Mouse (Mus musculus) gastrocnemius, postnatal 14 days (tissue): Measurements from ENCODE around the gene Myo3b. TPM values are rescaled to one million over a fixed set of nuclear protein-coding genes. Genes with fewer than 3 reads are reported as not detected.
A peak's percentile ranks its signal among the peaks of the same experiment; 100 is the strongest.

ENCODE experiments used
- DNase-seq: peaks from one replicate; pipeline ENCODE4 v3.0.0; 2021; ENCODE audit warnings: mixed read lengths
- intact Hi-C: fragments of 180-260 bp; cut with DNase I; formaldehyde crosslinking; loops from one replicate; pipeline ENCODE4 v1.15.1; 2025; ENCODE audit warnings: low total_unique reads
- total RNA-seq, 2 experiments: library from RNA; stranded (reverse); gene quantifications; 2 replicates each; pipeline ENCODE4 v1.2.3; 2021

Gene Myo3b
- total RNA-seq, 2 experiments from 2014 or later: not detected

DNA sequence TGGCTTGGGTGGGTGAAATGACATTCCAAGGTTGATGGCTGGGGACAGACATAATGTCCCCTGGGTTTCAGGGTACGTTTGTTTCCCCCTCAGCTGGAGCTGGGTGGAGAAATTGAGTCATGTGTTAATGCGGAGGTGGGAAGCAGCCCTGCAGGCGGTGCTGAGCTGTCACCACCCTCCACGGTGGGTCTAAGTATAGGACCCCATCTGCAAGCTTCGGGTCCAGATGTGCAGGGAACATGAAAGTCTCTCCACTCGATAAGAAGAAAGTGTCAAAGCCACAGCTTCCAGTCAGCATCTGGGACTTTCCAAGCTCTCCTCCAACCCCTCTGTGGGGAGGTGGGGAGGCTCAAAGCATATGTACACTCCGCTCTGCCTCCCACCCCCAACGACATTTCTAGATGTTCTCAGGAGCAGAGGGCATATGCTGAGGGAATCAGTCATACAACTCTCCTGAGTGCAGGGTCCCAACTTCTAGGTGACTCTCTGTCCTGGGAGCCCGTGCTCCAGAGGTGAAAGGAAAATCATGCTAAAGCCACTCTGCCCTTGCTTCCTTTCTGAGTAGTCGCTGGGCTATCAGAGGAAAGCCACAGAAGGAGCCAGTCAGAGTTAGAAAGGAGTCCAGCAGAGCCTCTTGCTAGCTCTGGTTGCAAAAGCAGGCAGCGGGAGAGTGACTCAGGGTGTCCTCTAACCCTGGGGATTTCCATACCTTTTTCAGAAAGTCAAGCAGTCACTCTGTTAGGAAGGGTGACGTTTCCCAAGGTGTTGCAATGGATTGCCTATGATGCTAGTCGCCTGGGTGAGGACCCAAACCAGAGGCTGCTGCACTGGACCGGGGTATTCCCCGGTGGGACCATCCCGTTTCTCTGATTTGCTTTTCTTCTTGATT lies 79.7 kb downstream of the Myo3b start:
- intact Hi-C loops: no loop called here

DNA sequence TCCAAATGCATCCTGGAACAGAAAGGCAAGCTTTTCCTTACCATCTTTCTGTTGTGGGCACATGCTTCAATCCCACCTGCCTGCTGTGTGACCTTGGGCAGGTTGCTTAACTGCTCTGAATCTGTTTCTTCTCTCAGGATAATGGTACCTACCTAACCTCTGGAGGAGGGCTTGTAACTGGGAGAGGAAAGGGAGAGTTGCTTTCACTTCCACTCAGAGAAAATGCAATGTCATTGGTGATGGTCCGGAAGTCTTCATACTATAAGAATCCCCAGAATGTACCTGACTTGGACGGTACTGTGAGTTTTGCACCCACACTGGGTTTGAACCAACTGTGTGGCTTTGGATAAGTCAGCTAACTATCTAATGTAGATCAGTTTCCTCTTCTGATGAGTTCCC lies 80.3 kb downstream of the Myo3b start:
- DNase-seq: no peak
- intact Hi-C loops: no loop called here

More for the DNA sequence above, 79.7 kb downstream of the Myo3b start:
- DNase-seq: no peak

DNA sequence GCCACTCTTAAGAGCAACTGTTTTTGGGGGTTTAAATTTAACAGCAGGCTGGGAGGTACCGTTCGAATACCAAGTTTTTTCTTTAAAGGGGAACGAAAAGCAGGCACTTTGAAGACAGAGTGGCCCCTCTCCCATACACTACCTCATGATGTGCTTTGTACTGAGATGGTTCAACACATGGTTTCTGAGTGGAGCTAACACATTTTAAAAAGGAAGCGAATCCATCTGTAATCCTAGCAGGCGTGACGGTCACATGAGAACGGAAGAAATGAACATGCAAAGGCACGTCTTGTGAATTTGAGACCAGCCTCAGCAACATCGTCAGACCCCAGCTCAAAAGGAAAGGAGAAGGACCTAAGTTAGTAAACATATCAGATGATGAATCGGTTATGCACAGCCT lies 87.4 kb downstream of the Myo3b start:
- intact Hi-C loops: loop anchor here (5.0 to 10.0 kb wide), 2 partner anchors 98 to 436 kb away; no protein-coding TSS in a partner anchor
- DNase-seq: no peak

DNA sequence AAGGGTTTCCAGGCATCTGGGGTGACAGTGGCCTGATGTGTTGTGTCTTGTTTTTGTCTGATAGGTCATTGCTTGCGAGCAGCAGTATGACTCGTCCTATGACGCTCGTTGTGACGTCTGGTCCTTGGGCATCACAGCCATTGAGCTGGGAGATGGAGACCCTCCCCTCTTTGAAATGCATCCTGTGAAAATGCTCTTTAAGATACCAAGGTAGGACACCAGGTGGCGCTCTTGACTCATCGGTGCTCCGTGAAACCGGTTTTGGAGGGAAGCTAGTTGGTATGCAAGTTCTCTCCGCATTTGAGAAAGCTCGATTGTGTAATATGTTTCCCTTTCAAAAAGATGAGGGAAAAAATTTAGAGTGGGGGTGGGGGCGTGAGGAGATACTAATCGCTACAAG lies 87.9 kb downstream of the Myo3b start:
- intact Hi-C loops: loop anchor here (5.0 to 10.0 kb wide), 2 partner anchors 98 to 436 kb away; no protein-coding TSS in a partner anchor
- peak; percentile 45 for DNase-seq

DNA sequence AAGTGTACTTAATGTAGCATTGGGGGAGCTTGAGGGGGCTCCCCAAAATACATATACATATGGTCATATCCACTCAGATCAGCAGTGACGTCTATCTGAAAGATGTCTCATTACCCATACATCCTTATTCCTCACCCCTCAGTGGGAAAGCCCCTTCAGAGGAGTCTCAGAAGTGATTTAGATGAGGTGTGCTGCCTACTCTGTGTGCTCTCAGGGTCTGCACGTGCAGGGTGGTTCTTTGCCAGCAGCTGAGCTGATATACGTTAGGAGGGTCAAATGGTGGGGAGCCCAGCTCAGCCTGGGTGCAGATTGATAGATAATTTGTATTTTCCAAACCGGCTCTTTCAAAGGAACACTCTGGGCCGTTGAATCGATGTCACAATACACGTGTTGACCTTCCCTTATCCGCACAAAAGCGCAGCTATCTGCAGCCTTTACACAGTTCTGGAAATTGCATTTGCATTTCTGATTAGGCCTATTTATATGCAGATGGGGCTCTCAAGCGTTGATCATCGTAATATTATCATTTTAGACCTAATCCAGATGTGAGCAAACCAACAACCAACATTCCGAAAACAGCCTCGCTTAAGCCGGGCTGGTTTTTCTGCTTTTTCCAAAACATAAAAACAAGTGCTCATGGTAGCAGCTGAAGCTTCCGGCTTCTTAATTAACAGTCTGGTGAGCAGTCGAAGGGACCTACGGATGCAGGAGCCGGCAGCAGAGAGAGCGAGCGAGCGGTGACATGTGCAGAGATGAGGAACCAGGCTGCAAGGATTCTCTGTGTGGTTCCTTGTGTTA lies 88.6 kb downstream of the Myo3b start:
- intact Hi-C loops: loop anchor here (5.0 to 10.0 kb wide), 2 partner anchors 97 to 435 kb away; no protein-coding TSS in a partner anchor
- DNase-seq: no peak

DNA sequence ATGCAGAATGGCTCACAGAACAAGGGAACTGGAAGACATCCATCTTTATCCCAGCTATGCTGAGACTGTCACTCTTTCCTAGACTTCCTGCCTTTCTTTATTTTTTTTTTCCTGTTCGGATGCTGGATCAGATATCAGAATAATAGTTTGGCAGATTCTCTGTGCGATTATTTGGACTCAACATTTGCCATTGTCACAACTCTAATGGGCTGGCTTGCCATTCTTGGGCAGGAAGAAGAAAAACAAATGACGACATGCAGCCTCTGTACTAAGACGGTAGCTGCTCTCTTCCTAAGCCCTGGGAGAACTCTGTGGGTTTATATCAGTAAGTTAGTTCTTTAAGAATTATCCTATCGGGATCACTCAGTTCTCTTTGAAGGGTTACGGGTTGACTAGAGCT lies 89.7 kb downstream of the Myo3b start:
- no peak for DNase-seq
- intact Hi-C loops: loop anchor here (5.0 to 10.0 kb wide), 2 partner anchors 96 to 434 kb away; no protein-coding TSS in a partner anchor

DNA sequence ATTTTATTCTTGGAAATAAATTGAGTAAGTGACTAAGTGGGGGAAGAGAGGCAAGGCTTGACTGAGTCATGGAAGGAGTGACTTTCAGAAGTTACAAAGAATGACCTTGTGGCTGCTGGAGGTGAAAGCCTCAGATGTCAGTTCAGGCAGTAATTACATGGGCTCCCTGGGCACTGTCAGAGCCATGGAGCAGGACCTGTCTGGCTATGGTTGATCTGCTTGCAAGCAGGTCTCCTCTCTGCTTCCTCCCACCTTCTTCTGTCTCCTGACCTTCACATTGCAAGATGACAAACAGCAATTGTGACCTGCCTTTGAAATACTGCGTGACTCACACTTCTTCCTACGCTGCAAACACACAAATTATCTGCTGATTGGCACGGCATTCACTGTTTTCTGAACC lies 90.6 kb downstream of the Myo3b start:
- intact Hi-C loops: loop anchor here (5.0 to 10.0 kb wide), 2 partner anchors 95 to 433 kb away; no protein-coding TSS in a partner anchor

DNA sequence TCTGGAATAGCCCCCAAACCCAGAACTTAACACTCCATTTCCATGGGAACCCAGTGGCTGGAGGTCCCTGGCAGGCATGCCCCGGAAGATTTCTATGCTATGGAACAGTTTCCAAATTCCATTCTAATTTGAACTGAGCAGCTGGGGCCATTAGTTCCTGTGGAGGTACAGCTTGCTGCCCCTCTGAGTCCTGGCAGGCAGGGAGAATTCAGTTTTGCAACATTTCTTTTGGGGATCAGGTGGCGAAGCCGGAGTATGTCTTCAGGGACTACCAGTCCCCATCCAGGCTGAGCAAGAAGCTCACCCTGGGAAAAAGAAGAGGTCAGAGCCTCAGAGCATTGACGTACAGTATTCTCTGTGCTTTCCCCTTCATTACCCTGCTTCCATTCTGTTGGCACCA lies 94.4 kb downstream of the Myo3b start:
- DNase-seq: no peak
- intact Hi-C loops: no loop called here

More for the DNA sequence above, 90.6 kb downstream of the Myo3b start:
- DNase-seq: no peak

DNA sequence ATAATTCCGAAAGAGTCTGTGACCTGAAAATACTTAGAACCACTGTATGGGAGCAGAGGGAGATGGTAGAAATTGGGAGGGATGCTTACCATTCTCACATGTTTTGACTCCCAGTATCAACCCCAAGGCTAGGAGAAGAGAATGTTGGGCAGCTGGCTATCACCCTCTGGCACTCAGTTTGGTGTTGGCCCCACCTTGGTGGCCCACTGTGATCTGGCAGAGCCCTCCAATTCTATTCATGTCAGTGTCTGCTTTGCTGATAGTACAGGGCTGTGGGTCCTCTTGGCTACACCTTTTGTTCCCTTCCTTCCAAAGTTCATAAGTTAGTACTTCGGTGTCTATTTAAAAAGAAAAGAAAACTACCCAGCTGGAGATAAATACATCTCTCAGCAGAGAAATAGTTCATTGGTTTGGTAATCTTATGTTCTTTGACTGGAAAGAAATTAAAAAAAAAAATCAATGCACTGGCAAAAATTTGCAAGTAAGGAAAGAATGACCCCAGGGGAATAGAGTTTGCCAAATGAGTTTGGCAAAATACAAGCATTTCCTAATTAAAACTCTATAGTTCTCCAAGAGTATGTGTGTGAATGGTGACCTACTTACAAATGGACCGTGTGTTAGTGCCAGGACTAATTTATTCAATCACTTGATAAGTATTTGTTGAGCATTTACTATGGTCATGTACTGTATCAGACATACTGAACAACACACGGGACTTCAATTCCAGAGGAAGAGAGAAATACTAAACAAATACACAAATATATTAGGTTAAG lies 98.5 kb downstream of the Myo3b start:
- intact Hi-C loops: no loop called here
- DNase-seq: no peak

DNA sequence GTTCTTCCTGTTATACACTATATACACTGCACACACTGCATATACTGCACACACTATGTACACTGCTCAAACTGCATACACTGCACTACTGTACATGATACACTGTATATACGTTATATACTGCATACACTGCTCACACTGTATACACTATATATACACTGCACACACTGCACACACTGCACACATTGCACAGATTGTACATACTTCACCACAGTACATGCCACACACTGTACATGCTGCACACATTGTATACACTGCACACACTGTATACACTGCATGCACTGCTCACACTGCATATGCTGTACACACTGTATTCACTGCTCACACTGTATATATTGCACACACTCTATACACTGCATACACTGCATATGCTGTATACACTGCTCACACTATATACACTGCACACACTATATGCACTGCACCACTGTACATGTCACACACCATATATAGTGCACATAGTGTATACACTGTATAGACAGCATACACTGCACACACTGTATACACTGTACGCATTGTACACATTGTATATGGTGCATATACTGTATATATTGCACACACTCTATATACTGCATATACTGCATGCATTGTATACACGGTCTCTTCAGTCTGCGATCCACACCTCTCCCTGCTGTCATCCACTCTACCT lies 104.7 kb downstream of the Myo3b start:
- DNase-seq: no peak
- intact Hi-C loops: no loop called here

DNA sequence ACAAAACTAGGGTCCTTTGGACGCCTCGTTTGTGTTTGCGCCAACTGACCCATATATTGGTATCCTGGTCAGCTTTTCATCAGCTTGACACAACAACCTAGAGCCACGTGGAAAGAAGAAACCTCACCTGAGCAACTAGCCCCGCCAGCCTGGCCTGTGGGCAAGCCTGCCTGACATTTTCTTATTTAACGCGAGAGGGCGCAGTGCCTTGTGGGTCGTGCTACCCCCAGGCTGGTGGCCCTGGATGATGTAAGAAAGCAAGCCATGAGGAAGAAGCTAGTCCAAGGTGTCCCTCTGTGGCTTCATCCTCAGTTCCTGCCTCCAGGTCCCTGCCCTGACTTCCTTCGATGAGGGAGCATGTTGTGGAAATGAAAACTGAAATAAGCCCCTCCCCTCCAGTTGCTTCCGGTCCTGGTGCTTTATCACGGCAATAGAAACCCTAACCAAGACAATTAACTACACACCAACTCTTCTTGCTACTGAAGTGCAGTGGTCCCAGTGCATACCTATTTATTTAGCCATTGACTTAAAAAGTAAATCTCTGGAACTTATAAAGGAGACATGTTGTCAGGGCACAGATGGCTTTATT lies 108.2 kb downstream of the Myo3b start:
- intact Hi-C loops: no loop called here
- no peak for DNase-seq

DNA sequence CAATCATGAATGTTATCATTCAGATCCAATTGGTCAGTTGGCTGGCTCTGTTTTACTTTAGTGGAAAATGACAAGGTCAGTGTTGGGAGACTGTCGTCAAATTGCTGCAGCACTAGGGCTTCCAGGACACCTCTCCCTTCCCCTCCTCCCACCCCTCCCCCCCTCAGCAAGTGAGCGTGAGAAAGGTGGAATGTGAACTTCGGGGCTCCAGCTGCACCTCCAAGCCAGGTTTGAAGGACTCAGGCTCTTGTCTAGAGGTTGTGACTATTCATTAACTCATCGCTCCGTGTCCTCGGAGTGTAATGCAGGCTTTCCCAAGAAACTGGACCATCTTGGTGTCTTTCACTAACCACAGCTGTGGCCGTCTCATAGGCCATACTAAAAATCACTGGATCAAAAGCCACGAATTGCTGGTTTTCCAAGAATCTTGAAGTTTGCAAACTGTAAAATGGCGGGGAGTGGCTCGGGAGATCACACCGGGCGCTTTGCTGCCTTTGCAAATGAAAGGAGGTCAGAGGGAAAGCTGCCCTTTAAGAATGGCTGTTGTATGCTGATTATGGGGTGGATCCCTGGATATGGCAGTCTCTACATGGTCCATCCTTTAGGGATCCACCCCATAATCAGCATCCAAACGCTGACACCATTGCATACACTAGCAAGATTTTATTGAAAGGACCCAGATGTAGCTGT lies 110.0 kb downstream of the Myo3b start:
- no peak for DNase-seq
- intact Hi-C loops: no loop called here

DNA sequence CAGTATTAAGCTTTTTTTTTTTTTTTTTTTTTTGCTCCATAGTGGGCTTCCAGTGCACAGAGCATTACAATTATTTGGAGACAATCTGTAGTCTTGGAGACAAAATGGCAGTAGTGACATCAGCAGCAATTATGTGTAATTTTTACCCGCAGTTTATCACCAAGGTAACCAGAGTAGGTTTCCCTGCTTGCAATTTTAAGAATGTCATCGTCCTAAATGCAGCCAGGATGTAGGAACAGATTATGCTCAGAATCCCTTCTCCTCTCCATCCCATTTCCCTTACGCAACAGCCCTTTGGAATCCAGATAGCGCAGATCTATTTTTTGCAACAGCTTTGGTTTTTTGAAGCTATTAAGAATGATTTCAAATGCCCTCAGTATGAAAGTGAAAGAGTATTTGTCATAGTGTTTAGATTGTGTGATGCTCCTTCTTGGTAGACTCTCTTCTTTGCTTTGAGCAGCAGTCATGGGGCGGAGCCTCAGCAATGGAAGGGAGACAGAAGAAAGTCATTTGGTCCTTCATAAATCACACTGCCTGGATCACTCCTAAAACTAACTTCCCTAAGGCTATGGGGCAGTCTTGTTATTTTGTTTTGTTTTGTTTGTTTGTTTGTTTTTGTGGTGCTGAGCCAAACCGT lies 111.6 kb downstream of the Myo3b start:
- intact Hi-C loops: no loop called here
- DNase-seq: no peak

DNA sequence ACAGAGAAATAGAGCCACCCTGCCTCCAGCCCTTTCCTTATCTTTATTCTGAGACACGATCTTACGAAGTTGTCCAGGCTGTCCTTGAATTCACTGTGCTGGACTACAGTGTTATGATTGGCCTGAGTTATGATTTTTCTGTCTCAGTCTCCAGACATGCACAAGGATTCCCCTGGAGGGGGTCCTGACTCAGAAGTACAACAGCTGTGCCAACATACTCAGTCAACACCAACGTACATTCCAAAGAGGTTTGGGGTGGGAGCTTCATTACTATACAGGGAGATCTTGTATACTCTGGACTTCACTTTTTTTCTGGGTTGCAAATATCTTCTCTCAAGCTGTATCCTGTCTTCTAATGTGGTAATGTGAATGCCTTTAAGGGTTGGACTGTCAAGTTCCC lies 113.0 kb downstream of the Myo3b start:
- intact Hi-C loops: no loop called here
- DNase-seq: no peak

DNA sequence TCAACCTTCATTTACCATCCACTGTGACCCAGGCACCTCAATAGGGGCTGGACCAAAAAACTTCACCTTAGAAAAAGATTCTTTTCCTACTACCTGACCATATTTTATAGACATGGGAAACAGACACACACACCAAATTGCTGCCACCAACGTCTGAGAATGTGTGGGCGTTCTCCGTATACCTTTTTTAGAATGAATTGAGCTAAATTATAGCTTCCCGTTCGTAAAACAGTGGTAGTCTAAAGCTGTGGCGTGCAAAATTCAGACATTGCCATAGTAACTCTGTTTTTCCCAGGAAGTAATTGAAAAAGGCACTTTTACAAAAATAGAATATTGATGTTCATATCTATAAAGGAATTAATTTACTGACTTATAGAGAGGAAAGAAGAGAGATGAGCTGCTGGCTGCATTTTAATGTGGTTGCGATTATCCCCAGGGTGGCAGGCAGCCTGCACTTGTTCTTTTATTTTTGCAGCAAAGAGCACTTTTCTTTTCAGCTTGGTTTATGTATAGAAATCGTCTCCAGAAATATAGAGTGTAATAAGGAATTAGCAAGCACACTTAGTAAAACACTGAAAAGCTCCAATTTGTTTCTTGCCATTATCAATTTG lies 116.4 kb downstream of the Myo3b start:
- DNase-seq: no peak
- intact Hi-C loops: no loop called here

DNA sequence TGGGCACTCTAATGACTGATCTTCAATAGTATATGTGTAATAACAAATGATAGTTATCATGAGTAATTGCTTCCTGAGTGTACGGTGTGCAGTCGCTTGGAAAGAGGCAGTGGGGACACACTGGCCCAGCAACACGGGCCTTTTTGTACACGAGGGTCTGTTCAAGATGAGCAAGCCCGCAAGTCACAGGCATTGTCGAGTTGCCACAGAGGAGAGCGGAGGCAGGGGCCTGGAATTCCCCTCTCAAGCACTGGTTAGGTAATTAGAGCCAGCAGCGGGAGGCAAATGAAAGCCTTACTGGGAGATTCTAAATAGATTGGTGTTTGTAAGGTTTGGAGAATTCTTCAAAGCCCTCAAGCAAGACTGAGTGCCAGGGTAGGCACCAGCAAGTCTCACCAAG lies 120.6 kb downstream of the Myo3b start:
- intact Hi-C loops: no loop called here
- DNase-seq: no peak

DNA sequence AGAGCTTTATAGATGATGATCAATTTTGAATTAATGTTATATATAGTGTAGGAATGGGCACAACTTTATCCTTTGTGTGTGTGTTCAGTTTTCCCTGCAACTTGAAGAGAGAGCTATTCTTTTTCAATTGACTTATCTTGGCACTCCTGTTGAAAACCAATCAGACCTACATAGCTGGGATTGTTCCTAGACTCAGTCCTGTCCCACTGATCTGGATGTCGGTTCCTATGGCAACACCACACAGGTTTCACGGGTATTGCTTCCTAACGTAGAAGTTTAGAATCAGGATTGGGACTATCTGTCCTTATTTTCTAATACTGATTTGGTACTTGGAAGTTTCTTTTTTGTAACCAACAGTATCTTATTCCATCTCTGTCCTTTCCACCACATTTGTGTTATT lies 127.3 kb downstream of the Myo3b start:
- no peak for DNase-seq
- intact Hi-C loops: no loop called here
